Comparison of ENCODE assay signal across 11 mouse cellular contexts in the genomic region with DNA sequence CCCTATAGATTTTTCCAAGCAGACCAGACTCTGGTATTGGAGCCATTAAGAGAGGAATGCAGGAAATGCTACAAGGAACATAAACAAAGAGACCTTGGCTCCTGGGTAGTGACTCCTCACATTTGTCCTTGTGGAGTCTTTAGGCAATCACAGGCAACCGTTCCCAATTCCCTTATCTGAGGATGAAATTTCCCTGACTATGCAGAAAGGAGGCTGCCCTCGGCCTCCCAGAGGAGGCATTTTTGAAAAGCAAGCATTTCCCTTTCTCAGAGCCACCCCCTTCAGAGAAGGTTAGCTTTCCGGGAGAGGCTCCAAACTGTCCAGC. TPM values are rescaled to one million over a fixed set of nuclear protein-coding genes. Genes with fewer than 3 reads are reported as not detected.
DNase-seq lines count a peak whose midpoint lies in the region; ATAC-seq and TF ChIP-seq lines count a peak whose summit lies in the region.
"Had no signal": no experiment of that assay in that cellular context is flagged by ENCODE, and none has a peak within 500 bp of the region (broad histone marks: within the 10 kb centered on the region; RNA-seq: fewer than 3 reads in every experiment).

No protein-coding gene starts in this region.

- no peaks in the 10 kb centered on the region for H3K9me3 ChIP-seq in hindbrain, postnatal 0 days (ENCODE audit: low read length)
- H3K9me3 ChIP-seq in hindbrain, embryonic 14.5 days (ENCODE audit: control insufficient read depth, low read length), result no peaks in the 10 kb centered on the region
- H3K9me3 ChIP-seq in kidney, embryonic 16.5 days (ENCODE audit: low read length), result no peaks in the 10 kb centered on the region
- no peaks in the 10 kb centered on the region for H3K9me3 ChIP-seq in forebrain, embryonic 15.5 days
- H3K9me3 ChIP-seq in midbrain, embryonic 11.5 days (ENCODE audit: control insufficient read depth, low read length), result no peaks in the 10 kb centered on the region

- DNase-seq in hindbrain, postnatal 0 days (ENCODE audit: low spot score), result no peak
- DNase-seq in hindbrain, embryonic 14.5 days (ENCODE audit: low spot score), result no peak
- peak; percentile 30 for DNase-seq in ES-CJ7 (ENCODE audit: low read depth, low spot score)
- DNase-seq in adrenal gland, postnatal 10 days, result peak; percentile 62
- DNase-seq in left cerebral cortex, postnatal 36 days (ENCODE audit: low spot score in 2 of 2), result no peak
- no peak for DNase-seq in midbrain, embryonic 11.5 days (ENCODE audit: low spot score, missing footprints)
- DNase-seq: layer of hippocampus, postnatal 36 days; right cerebral cortex, postnatal 25 days; thymus, postnatal 36 days had no signal

- no peaks in the 10 kb centered on the region for H3K36me3 ChIP-seq in hindbrain, postnatal 0 days (ENCODE audit: insufficient read depth, low read length)
- no peaks in the 10 kb centered on the region for H3K36me3 ChIP-seq in hindbrain, embryonic 14.5 days (replicated peaks; ENCODE audit: control insufficient read depth, insufficient read depth)
- H3K36me3 ChIP-seq in kidney, embryonic 16.5 days (ENCODE audit: insufficient read depth, low read length), result no peaks in the 10 kb centered on the region
- H3K36me3 ChIP-seq in forebrain, embryonic 15.5 days, result no peaks in the 10 kb centered on the region
- no peaks in the 10 kb centered on the region for H3K36me3 ChIP-seq in midbrain, embryonic 11.5 days (ENCODE audit: control insufficient read depth, insufficient read depth, low read length)

- no peak overlapping the region for H3K9ac ChIP-seq in hindbrain, postnatal 0 days (replicated peaks; ENCODE audit: low read length)
- H3K9ac ChIP-seq in hindbrain, embryonic 14.5 days, result no peak overlapping the region
- no peak overlapping the region for H3K9ac ChIP-seq in kidney, embryonic 16.5 days (replicated peaks; ENCODE audit: low read length)
- no peak overlapping the region for H3K9ac ChIP-seq in forebrain, embryonic 15.5 days (replicated peaks)
- no peak overlapping the region for H3K9ac ChIP-seq in midbrain, embryonic 11.5 days (ENCODE audit: low read length)

- no peak overlapping the region for H3K27ac ChIP-seq in hindbrain, postnatal 0 days
- H3K27ac ChIP-seq in hindbrain, embryonic 14.5 days, result no peak overlapping the region
- H3K27ac ChIP-seq in kidney, embryonic 16.5 days (ENCODE audit: low read length), result peak overlapping the region; percentile 60; the same call in 1 of the 2 replicates
- no peak overlapping the region for H3K27ac ChIP-seq in forebrain, embryonic 15.5 days (replicated peaks)
- H3K27ac ChIP-seq in midbrain, embryonic 11.5 days (ENCODE audit: low read depth, low read length), result no peak overlapping the region

- 29% methylated on average over 3 of the region's 3 CpGs for WGBS in hindbrain, postnatal 0 days
- 27% methylated on average over 3 of the region's 3 CpGs for WGBS in hindbrain, embryonic 14.5 days
- WGBS in kidney, embryonic 16.5 days, result 18% methylated on average over 3 of the region's 3 CpGs
- 41% methylated on average over 3 of the region's 3 CpGs for WGBS in forebrain, embryonic 15.5 days
- 33% methylated on average over 3 of the region's 3 CpGs for WGBS in midbrain, embryonic 11.5 days

- no peaks in the 10 kb centered on the region for H3K27me3 ChIP-seq in hindbrain, postnatal 0 days (ENCODE audit: insufficient read depth, low read length)
- H3K27me3 ChIP-seq in hindbrain, embryonic 14.5 days (ENCODE audit: control insufficient read depth, insufficient read depth, low read length), result no peaks in the 10 kb centered on the region
- no peaks in the 10 kb centered on the region for H3K27me3 ChIP-seq in kidney, embryonic 16.5 days (ENCODE audit: insufficient read depth, low read length)
- no peaks in the 10 kb centered on the region for H3K27me3 ChIP-seq in forebrain, embryonic 15.5 days
- no peaks in the 10 kb centered on the region for H3K27me3 ChIP-seq in midbrain, embryonic 11.5 days (ENCODE audit: control insufficient read depth, insufficient read depth, low read length)

- no peak overlapping the region for H3K4me3 ChIP-seq in hindbrain, postnatal 0 days (ENCODE audit: low read length)
- no peak overlapping the region for H3K4me3 ChIP-seq in hindbrain, embryonic 14.5 days (replicated peaks; ENCODE audit: low read length)
- H3K4me3 ChIP-seq in kidney, embryonic 16.5 days (ENCODE audit: low read length), result no peak overlapping the region
- no peak overlapping the region for H3K4me3 ChIP-seq in forebrain, embryonic 15.5 days
- no peak overlapping the region for H3K4me3 ChIP-seq in midbrain, embryonic 11.5 days (ENCODE audit: low read depth, low read length)

- intact Hi-C loops in left cerebral cortex, postnatal 36 days (cut with DNase I), result no loop called here

- peaks cover 4% of the 10 kb centered on the region; the same call in 1 of the 2 replicates for H3K4me1 ChIP-seq in hindbrain, postnatal 0 days (ENCODE audit: insufficient read depth, low read length)
- peaks cover 4% of the 10 kb centered on the region; the same call in 1 of the 2 replicates for H3K4me1 ChIP-seq in hindbrain, embryonic 14.5 days (replicated peaks; ENCODE audit: control insufficient read depth, insufficient read depth, low read length)
- H3K4me1 ChIP-seq in kidney, embryonic 16.5 days (ENCODE audit: insufficient read depth, low read length), result peaks cover 14% of the 10 kb centered on the region; the same call in 1 of the 2 replicates
- peaks cover 12% of the 10 kb centered on the region for H3K4me1 ChIP-seq in forebrain, embryonic 15.5 days
- no peaks in the 10 kb centered on the region for H3K4me1 ChIP-seq in midbrain, embryonic 11.5 days (ENCODE audit: control insufficient read depth, insufficient read depth, low read length)

- TF ChIP-seq CTCF in hindbrain, postnatal 0 days (IDR thresholded peaks at IDR 0.05; ENCODE audit: low read depth), result no peak

- no peak overlapping the region for H3K4me2 ChIP-seq in hindbrain, postnatal 0 days (ENCODE audit: low read depth, low read length)
- no peak overlapping the region for H3K4me2 ChIP-seq in hindbrain, embryonic 14.5 days (replicated peaks)
- no peak overlapping the region for H3K4me2 ChIP-seq in kidney, embryonic 16.5 days (replicated peaks; ENCODE audit: low read depth, low read length)
- no peak overlapping the region for H3K4me2 ChIP-seq in forebrain, embryonic 15.5 days (replicated peaks)
- H3K4me2 ChIP-seq in midbrain, embryonic 11.5 days, result no peak overlapping the region

- ATAC-seq in hindbrain, postnatal 0 days, result 0 out of 2 replicates have a peak, but pooled peaks have one; percentile 13
- ATAC-seq in hindbrain, embryonic 14.5 days (ENCODE audit: low FRiP score), result no peak
- peak; percentile 54; the same call in 1 of the 2 replicates for ATAC-seq in kidney, embryonic 16.5 days (ENCODE audit: low FRiP score, low TSS enrichment)
- no peak for ATAC-seq in forebrain, embryonic 15.5 days (replicated peaks)
- ATAC-seq in midbrain, embryonic 11.5 days (ENCODE audit: low FRiP score), result no peak

RNA-seq across cellular contexts. Expression of a gene that starts 31.7 kb away (rescaled TPM):
- total RNA-seq in hindbrain, postnatal 0 days (2014; rRNA removed), result 11.4 and 22.9 TPM in 2 replicates
- 4.6 and 5.9 TPM in 2 replicates for polyA plus RNA-seq in hindbrain, postnatal 0 days (2015; fragmentation: Nextera tagmentation; extraction: Ambion mirVana)
- 6.8 and 7.4 TPM in 2 replicates for polyA plus RNA-seq in hindbrain, embryonic 14.5 days (2014; fragmentation: Nextera tagmentation; extraction: Ambion mirVana)
- under 1 TPM; 0.55 to 0.75 TPM for total RNA-seq in adrenal gland, postnatal 10 days (2021)
- 0.41 and 1.6 TPM in 2 replicates for polyA plus RNA-seq in kidney, embryonic 16.5 days (2015; fragmentation: Nextera tagmentation; extraction: Ambion mirVana)
- 100 to 1,000 TPM in 1 of 2 experiments, 10 to 100 TPM in 1; 99.4 to 117 TPM for total RNA-seq in left cerebral cortex, postnatal 36 days (2021)
- 15.4 and 18.6 TPM in 2 replicates for polyA plus RNA-seq in forebrain, embryonic 15.5 days (2015; fragmentation: Nextera tagmentation; extraction: Ambion mirVana)
- 0.05 TPM in 1 of 2 replicates, not detected in the other for polyA plus RNA-seq in midbrain, embryonic 11.5 days (2014; fragmentation: Nextera tagmentation; extraction: Ambion mirVana)

Comparison
In these comparisons a context has a peak if more than half of its experiments do, and no peak if none do; other contexts are left out.
1. ATAC-seq: peak in hindbrain, postnatal 0 days (single experiment) and kidney, embryonic 16.5 days (single experiment); none in hindbrain, embryonic 14.5 days (single experiment), forebrain, embryonic 15.5 days (single experiment) and midbrain, embryonic 11.5 days (single experiment).
2. DNase-seq: peak in ES-CJ7 (single experiment) and adrenal gland, postnatal 10 days (single experiment); none in hindbrain, postnatal 0 days (single experiment), hindbrain, embryonic 14.5 days (single experiment), left cerebral cortex, postnatal 36 days (0 of 2) and midbrain, embryonic 11.5 days (single experiment).